Mouse (Mus musculus) stomach, postnatal 0 days (tissue): ENCODE results near the gene Nsun2.

Experiments
- CTCF ChIP-seq: IDR thresholded peaks from 2 replicates; pipeline ENCODE4 v1.5.1; 2016; ENCODE audit warnings: antibody characterized with exemption, low read depth, mild to moderate bottlenecking, moderate library complexity
- EP300 ChIP-seq: optimal IDR thresholded peaks from 2 replicates; pipeline ENCODE3; 2016; ENCODE audit warnings: antibody characterized with exemption

GRCm38 (mm10) chr13:69555957-69556482 is 22.5 kb downstream of the Nsun2 start:
- no peak for TF ChIP-seq EP300
- TF ChIP-seq CTCF: no peak
